In the genomic region with DNA sequence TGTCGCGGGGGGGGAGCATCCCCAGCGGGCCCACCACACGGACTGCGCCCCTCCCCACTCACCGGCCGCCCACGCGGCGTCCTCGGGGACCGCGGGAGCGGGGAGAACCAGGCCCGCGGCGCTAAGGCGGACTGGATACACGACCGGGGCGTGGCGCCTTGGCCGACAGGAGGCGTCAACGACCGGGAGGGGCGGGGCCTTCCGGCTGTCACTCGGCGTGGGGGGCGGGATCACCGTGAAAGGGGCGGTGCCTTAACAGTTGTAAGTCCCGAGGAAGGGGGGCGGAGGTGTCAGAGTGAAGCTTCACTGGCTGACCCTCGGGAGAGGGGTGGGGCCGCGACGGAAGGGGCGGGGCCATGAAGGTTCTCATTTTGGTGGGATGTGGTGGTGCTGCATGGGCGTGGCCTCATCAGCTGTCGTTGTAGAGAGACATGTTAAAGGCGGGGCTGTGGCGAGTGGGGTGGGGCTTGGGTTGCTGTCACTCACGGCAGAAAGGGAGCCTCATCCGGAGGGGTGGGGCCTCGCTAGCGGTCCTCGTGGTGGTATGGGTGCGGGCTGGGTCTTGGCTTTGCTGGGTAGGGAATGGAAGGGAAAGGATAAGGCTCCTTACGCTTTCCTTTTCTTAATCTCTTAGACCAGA, we compare ENCODE assay signal across 8 mouse cellular contexts. TPM values are rescaled to one million over a fixed set of nuclear protein-coding genes. Genes with fewer than 3 reads are reported as not detected.
DNase-seq lines count a peak whose midpoint lies in the region; ATAC-seq lines count a peak whose summit lies in the region.

A gene (minus strand): TSS at position 182 of the 640 bp plus-strand sequence.

- no peaks in the 10 kb centered on the region for H3K9me3 ChIP-seq in intestine, embryonic 14.5 days (ENCODE audit: control insufficient read depth, low read length)

- DNase-seq in adrenal gland, adult 18-20 months (ENCODE audit: low spot score in 2 of 2), result peak; percentile 94
- DNase-seq in embryo, embryonic 11 days, result peak; percentile 99
- peak; percentile 98 for DNase-seq in gastrocnemius, postnatal 25 days
- DNase-seq in intestine, embryonic 14.5 days (ENCODE audit: low spot score), result peak; percentile 100
- peak; percentile 96 to 98 for DNase-seq in left cerebral cortex, postnatal 14 days (ENCODE audit: low spot score in 2 of 2)
- peak; percentile 98 for DNase-seq in mesoderm, embryonic 11.5 days (ENCODE audit: low read depth, low spot score)
- peak; percentile 97 to 98 for DNase-seq in right cerebral cortex, postnatal 36 days (ENCODE audit: low spot score in 2 of 2)
- DNase-seq in yolk sac, embryonic 10.5 days (ENCODE audit: low spot score), result peak; percentile 100

- H3K36me3 ChIP-seq in intestine, embryonic 14.5 days (ENCODE audit: control insufficient read depth, insufficient read depth, low read length), result no peaks in the 10 kb centered on the region

- peak within 1 kb of the TSS; percentile 51 for H3K27ac ChIP-seq in intestine, embryonic 14.5 days (ENCODE audit: low read depth)

- H3K4me1 ChIP-seq in intestine, embryonic 14.5 days (replicated peaks; ENCODE audit: control insufficient read depth, insufficient read depth, low read length), result peaks cover 7% of the 10 kb centered on the region; the same call in 1 of the 2 replicates

- no peaks in the 10 kb centered on the region for H3K27me3 ChIP-seq in intestine, embryonic 14.5 days (replicated peaks; ENCODE audit: control insufficient read depth, insufficient read depth, low read length)

- WGBS in intestine, embryonic 14.5 days, result under 1% methylated on average over 51 of the region's 51 CpGs

- peak within 1 kb of the TSS; percentile 81 for H3K9ac ChIP-seq in intestine, embryonic 14.5 days (ENCODE audit: low read length)

- H3K4me2 ChIP-seq in intestine, embryonic 14.5 days (ENCODE audit: low read length), result peak within 1 kb of the TSS; percentile 65

- intact Hi-C loops in left cerebral cortex, postnatal 14 days (cut with DNase I), result no loop called here

- peak within 1 kb of the TSS; percentile 80 for H3K4me3 ChIP-seq in intestine, embryonic 14.5 days (ENCODE audit: low read depth, low read length)

- peak; percentile 96 for ATAC-seq in intestine, embryonic 14.5 days (replicated peaks; ENCODE audit: low FRiP score, low TSS enrichment, low read depth)

RNA-seq across cellular contexts. Expression of the gene that starts here (rescaled TPM):
- 10 to 100 TPM; 59.0 to 93.2 TPM for total RNA-seq in adrenal gland, adult 18-20 months (2021)
- 10 to 100 TPM; 36.6 to 43.5 TPM for total RNA-seq in gastrocnemius, postnatal 25 days (2021)
- polyA plus RNA-seq in intestine, embryonic 14.5 days (2014; fragmentation: Nextera tagmentation; extraction: Ambion mirVana), result 38.9 and 41.6 TPM in 2 replicates
- total RNA-seq in left cerebral cortex, postnatal 14 days (2021), result 10 to 100 TPM; 28.5 to 34.2 TPM

Comparison
In these comparisons a context has a peak if more than half of its experiments do, and no peak if none do; other contexts are left out.
1. Peak in every context shown above with its lines: DNase-seq, ATAC-seq, H3K4me3 ChIP-seq and H3K27ac ChIP-seq.